Mouse (Mus musculus) fibroblast of lung, adult 2 months (primary cell): ENCODE results near the gene Usp39.
A peak's percentile ranks its signal among the peaks of the same experiment; 100 is the strongest.

Experiments used
- DNase-seq: peaks from one replicate; pipeline ENCODE4 v3.0.0-alpha.2; 2011; ENCODE audit warnings: low read depth

Usp39 gene

DNA sequence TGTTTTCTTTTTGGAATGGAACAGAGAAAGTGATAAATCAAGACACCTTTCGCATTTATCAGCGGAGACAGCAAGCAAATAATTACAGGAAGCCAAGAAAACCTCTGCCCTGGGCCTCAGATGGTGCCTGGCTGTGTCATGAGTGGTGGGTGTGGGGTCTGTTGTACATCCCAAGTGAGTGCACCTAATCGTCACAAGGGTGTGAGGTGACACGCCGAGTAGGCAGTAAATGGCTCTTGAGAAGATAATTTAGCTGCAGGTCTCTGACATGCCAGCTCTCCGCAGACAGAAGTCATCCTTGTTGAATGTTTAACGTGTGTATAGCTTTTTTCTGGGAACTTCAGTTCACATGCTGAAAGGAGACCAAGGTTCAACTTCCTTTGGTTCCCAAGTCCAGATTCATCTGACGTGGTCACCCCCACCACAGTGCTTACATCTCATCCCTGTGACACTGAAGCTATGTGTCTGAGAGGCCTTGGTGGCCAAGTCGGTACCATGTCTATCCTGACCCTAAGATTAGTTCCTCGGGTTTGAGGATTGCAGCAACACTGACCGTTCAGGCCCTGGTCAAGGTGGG lies 42.5 kb downstream of the Usp39 start:
- DNase-seq = no peak

DNA sequence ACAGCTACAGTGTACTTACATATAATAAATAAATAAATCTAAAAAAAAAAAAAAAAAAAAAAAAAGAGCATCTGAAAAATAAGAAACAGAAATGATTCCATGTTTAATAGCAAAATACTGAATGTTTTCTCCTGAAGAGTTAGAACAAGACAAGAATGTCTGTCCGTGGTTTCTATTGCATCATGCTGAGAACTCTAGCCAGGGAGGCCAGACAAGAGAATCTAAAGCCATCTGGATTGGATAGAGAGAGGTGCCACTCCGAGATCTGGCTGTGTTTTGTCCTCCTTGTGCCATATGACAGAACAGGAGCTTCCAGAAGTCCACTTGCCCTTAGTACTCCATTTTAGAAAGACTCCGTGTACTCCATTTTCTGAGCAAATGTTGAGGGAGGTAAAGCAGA lies 47.2 kb downstream of the Usp39 start:
- peak; percentile 43 for DNase-seq

DNA sequence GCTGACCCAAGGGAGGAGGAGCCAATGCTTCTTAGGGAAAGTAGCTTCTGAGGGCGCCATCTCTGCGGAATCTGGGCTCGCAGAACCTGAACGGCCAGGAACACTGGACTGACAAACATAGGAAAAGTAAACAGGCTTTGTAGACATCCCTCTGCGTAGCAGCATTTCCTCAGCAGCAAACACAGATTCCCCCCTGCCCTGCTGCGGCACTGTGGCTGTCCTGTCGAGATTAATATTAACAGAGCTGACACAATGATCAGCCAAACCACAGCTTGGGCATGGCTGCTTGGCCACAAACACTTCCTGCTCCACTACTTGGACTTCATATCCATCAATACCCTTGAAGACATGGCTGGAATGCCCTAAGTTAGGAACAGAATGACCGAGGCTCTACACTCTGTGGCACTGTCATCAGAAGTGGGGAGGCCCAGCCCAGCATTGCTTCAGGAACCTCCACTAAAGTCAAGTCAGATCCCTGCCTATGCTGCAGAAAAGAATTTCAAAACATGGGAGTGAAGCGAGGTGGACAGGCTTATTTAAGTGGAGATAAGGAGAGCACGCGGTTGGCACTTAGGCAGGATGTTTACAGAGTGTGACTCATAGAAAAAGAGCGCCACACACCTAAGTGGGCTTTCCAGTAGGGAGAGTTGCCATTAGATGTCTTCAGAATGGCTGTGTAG lies 51.9 kb downstream of the Usp39 start:
- no peak for DNase-seq

DNA sequence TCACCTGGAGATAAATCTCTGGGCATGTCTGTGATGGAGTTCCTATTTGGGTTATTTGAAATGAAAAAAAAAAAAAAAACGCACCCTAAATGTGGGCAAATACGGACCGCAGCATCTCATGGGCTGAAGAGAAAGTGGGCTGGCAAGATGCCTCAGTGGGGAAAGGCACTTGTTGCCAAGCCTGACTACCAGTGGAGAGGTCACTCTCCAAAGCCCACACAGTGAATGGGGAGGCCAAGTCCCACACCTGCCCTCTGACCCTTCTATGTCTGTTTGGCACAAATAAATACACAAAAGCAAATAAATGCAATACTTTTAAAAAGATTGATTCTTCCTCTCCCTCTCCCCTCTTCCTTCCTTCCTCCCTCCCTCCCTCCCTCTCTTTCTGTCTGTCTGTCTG lies 55.5 kb downstream of the Usp39 start:
- no peak for DNase-seq

DNA sequence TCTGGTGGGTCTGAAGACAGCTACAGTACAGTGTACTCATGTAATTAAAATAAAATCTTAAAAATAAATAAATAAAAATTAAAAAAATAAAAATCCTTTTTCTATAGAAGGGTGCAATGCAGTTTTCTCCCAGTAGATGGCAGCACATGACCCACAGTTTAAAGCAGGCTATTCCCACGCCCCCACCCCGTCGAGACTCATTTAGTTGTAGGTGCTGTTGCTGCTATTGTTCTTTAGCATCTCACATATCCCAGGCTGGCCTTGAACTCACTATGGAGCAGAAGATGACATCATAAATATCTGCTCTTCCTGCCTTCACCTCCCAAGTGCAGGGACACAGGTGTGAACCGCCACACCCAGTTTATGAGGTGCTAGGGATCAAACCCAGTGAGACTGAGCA lies 61.1 kb downstream of the Usp39 start:
- DNase-seq = no peak

DNA sequence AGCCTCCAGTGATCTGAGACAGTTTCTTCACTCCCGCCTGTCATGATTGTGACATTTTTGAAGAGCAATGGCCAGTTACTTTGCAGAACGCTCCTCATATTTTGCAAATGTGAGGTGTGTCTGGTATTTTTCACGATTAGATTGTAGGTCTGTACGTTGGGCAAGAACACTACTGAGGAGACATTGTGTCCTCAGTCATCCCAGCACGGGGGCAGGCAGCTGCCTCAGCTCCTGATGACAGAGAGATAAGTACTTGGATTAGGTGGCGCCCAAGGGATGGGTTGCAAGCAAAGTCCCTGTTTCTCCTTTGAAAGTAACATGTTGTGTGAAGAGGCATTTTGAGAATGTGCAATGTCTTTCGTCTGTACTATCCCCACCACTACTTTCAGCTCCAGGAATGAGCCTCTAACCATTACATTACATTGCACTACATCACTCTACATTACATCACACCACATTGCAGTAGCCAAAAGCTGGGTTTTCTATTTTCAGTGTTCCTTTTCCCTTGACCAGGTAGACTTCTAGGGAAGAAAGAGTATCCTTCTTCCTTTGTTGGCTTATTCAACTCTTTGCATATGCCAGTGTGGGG lies 64.5 kb downstream of the Usp39 start:
- DNase-seq = no peak

DNA sequence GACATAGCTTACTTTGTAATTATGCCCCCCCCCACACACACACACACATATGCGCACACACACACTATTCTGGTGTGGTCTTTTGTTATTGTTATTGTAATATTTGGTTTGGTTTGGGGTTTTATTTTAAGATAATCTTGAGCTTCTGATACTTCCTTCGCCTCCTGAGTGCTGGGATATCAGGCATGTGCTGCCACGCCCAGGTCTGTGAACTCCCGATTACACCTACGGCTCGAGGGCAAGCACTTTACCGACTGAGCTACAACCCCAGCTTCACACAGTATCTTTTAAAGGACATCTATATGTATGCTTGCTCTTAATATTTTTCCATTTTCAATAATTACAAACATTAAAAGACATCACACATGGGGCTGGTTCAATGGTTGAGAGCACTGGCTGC lies 65.5 kb downstream of the Usp39 start:
- no peak for DNase-seq

DNA sequence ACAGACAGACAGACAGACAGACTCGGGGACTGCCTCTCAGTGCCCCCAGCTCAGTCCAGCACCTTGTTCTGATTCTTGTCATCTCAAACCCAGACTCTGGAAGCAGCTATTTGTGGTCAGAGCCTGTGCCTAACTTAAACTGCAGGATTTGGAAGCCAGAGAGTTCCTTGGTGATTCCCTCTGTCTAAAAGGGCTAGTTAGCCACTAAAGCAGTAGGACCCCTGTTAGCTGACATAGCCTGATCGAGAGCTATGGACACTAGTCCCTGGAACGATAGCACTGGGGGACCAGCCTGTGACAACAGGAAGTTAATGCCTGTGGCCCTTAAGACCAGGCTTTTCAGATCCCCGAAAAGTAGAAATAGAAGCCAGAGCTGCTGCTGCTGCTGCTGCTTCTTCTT lies 66.1 kb downstream of the Usp39 start:
- DNase-seq = no peak

DNA sequence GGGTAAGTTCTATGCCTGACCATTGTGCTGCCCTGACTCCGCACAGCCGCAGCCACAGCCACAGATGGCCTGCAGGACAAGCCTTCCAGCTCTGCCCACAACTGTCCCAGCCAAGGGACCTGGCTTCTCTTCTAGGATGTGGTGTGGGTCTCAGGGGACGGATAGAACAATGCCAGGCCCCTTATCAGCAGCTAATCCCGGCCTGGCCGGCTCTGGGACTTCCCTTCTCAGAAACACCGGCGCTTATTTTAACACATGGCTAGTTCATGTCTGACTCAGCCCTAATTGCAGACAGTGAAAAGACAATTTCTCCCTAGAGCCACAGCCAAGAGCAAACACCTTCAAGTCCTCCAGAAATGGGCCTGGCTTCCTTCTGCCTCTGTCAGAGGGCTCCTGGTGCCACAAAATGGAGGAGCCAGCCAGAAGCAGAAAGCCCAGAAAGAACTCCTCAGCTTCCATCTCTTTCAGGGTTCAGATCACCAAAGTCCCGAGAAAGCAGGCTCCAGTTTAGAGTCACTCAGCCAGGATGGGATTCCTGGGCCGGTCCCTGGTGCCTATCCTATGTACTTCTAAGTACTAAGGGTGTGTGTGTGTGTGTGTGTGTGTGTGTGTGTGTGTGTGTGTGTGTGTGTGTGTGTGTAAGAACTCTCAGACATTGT lies 67.3 kb downstream of the Usp39 start:
- DNase-seq = no peak

DNA sequence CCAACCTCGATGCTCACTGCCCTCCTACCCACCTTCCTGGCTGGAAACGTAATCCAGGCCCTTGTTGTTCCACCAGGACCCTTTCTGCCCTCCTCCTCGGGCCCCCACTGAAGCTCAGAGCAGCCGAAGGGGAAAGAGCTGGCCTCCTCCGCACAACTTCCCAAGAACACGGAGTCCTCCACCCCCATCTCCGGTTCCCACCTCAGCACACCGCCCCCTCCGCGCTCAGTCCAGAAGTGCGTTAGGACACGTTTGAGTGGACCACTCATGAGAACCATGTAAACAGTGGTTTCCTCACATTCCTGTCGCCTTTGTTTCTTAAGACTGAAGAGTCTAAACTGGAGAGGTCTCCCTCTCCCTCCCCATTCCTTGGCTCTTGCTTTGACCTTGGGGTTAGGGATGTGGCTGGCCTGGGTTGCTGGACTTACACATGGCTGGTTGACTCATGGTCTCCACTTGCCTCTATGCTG lies 68.0 kb downstream of the Usp39 start:
- no peak for DNase-seq

DNA sequence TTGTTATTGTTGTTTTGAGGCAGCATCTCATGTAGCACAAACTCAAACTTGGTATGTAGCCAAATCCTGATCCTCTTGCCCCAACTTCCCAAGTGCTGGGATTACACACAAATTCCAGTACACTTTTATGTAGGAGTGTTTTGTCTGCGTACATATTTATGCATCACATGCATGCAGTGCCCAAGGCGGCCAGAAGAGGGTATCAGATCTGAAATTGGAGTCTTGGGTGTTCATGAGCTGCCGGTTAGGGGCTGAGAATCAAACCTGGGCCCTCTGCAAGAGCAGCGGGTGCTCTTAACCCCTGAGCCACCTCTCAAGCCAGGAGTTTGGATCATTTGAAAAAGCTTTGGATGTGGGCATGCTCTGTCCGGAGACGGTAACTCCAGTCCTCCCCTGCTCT lies 68.8 kb downstream of the Usp39 start:
- DNase-seq = no peak

DNA sequence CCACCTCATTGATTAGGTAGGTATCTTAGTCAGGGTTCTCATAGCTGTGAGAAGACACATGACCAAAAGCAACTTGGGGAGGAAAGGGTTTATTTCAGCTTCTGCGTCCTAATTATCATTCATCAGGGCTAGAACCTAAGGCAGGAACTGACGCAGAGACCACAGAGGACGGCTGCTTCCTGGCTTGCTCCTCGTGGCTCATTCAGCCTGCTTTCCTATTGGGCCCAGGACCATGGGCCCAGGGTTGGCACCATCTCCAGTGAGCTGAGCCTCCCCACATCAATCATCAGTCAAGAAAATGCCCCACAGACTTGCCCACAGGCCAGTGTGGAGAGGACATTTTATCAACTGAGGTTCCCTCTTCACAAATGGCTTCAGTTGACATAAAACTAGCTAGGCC lies 69.5 kb downstream of the Usp39 start:
- DNase-seq = no peak

DNA sequence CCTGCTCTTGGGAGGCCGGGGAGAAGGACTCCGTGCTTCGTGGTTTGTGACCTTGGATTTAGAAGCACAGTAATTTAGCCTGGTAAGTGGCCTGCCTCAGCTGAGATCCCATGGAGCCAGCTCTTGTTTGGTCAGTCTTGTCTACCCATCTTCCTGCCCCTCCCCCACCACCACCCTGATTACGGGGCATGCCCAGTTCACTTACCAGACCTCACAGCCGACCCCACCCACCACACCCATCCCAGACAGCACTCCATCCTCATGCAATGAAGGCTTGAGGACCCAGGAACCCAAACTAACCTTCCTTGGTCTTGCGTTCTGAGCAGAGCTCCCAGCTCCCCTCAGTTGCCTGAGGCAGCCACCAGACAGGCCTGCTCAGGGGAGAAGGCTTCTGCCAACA lies 71.8 kb downstream of the Usp39 start:
- no peak for DNase-seq

DNA sequence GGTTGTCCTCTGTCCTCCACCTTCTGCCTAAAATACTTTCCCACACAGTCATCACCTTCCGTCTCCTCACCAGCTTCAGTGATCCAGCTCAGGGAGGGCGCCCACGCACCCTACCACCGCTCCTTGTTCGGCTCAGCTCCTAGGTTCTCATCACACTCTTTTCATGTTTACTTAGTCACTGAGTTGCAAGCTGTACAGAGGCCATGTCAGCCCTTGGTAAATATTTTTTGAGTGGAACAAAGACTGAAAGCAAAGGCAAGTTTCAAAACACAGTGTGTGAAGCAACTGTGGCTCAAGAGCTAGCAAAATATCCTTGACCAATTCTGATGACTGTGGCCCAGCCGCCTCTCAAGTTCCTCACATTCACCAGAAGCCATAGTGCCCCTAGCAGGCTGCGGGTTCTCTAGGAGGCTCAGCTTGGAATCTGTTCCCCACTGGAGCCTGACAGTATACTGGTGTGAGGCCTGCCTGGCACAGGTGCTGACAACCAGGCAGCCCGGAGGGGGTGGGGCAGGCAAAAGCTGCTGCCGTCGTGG lies 72.8 kb downstream of the Usp39 start:
- no peak for DNase-seq

DNA sequence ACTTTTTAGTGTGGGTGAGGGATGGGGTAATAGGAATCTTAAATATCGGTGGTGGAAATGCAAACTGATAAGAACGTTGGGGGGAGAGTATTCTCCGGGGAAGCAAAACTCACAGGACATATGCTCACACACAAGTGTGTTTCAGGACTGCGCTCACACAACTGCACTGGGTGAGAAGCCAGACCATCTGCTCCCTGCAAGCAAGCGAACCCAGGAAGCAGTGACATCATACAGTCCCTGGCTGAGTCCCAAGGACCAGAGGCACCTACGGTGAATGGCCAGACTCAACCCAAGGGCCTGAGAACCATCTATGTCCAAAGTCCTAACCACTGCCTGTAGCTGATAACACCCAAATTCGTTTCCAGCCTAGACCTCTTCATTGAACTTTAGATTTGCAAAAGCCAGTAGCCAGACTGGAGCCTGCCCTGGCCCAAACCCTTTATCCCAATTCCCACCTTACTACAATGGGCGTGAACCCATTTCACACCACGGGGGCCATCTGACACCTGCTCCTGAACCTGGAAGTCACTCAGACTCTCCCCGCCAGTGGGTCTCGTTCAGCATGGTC lies 73.9 kb downstream of the Usp39 start:
- no peak for DNase-seq

DNA sequence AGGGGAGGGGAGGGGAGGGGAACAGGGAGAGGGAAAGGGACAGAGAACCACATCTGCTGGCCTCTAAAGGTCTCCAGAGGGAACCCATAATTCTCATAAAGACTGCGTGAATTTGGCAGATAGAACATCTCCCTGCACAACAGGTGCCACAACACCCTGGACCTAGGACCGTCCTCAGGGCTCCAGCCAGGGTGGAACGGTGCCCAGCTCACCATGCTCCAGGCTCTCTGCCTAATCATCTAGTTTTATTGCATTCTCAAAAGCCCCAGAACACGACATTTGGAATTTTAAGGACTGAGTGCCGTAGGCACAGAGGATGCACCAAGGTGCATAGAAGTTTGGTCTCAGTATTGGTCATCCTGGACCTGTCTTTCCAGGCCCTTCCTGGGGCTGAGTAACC lies 74.7 kb downstream of the Usp39 start:
- no peak for DNase-seq
